Mouse (Mus musculus) large intestine, adult 2 months (tissue): ENCODE measurements around the gene Itga2. TPM values are rescaled to one million over a fixed set of nuclear protein-coding genes. Genes with fewer than 3 reads are reported as not detected.

ENCODE experiments used
- DNase-seq: peaks from one replicate; pipeline ENCODE4 v3.0.0-alpha.2; 2012; ENCODE audit warnings: low read depth, low spot score
- WGBS: fragments of 180-500 bp; shearing (Covaris S2); methylation state at CpG from one replicate; pipeline ENCODE4 v1.1.7; 2018; 5-methylcytosine and 5-hydroxymethylcytosine counted together
- polyA plus RNA-seq: library from polyadenylated mRNA; depleted of rRNA; stranded (reverse); fragments of >200 nt; gene quantifications from 2 replicates; pipeline ENCODE4 v1.2.3, GENCODE M21; 2012; rRNA removed

Itga2 gene
- polyA plus RNA-seq, 1 experiment: 3.4 TPM

- 62% methylated on average over 5 of the region's 5 CpGs for WGBS
- no peak for DNase-seq
Measured at GRCm38 (mm10) chr13:114832761-114833160, 99.1 kb downstream of the Itga2 start.

- WGBS: 83% methylated on average over 4 of the region's 4 CpGs
- DNase-seq: peak; percentile 27
Measured at GRCm38 (mm10) chr13:114831367-114831833, 100.5 kb downstream of the Itga2 start.

- WGBS: 96% methylated on average over 6 of the region's 6 CpGs
- DNase-seq: no peak
Measured at GRCm38 (mm10) chr13:114825377-114825855, 106.5 kb downstream of the Itga2 start.

GRCm38 (mm10) chr13:114822871-114823270 is 109.0 kb downstream of the Itga2 start:
- 32% methylated on average over 2 of the region's 2 CpGs for WGBS
- DNase-seq: no peak

GRCm38 (mm10) chr13:114818513-114818912 is 113.4 kb downstream of the Itga2 start:
- 4% methylated on average over 9 of the region's 9 CpGs for WGBS
- peak; percentile 19 for DNase-seq

- WGBS: under 1% methylated on average over 39 of the region's 39 CpGs
- peak; percentile 94 for DNase-seq
Measured at GRCm38 (mm10) chr13:114817751-114818360, 114.0 kb downstream of the Itga2 start, which contains the start of gene Mocs2. TSS of gene Mocs2 (plus strand) at chr13:114818236.

- no peak for DNase-seq
- WGBS: 48% methylated on average over 5 of the region's 5 CpGs
Measured at GRCm38 (mm10) chr13:114809624-114810210, 122.2 kb downstream of the Itga2 start.

GRCm38 (mm10) chr13:114802971-114803370 is 128.9 kb downstream of the Itga2 start:
- WGBS: 24% methylated on average over 2 of the region's 2 CpGs
- DNase-seq: peak; percentile 53

GRCm38 (mm10) chr13:114801857-114802256 is 130.0 kb downstream of the Itga2 start:
- 74% methylated on average over 3 of the region's 3 CpGs for WGBS

GRCm38 (mm10) chr13:114793250-114794030 is 138.5 kb downstream of the Itga2 start:
- 37% methylated on average over 6 of the region's 6 CpGs for WGBS
- DNase-seq: peak; percentile 25

More at GRCm38 (mm10) chr13:114801857-114802256, 130.0 kb downstream of the Itga2 start:
- DNase-seq: no peak

- 87% methylated on average over 1 of the region's 1 CpGs for WGBS
- DNase-seq: no peak
Measured at GRCm38 (mm10) chr13:114791511-114791910, 140.4 kb downstream of the Itga2 start.

Other genes starting within 250 kb of the Itga2 start
- gene Mocs2, start 113.9 kb downstream of the Itga2 start, polyA plus RNA-seq: 34.6 and 57.4 TPM in 2 replicates
- 22.6 and 24.9 TPM in 2 replicates for gene Pelo, start 158.1 kb upstream of the Itga2 start, polyA plus RNA-seq
- 3.3 and 3.6 TPM in 2 replicates for gene Gm49395, start 169.8 kb upstream of the Itga2 start, polyA plus RNA-seq
- 3.6 and 8.5 TPM in 2 replicates for gene Itga1, start 169.9 kb upstream of the Itga2 start, polyA plus RNA-seq